ENCODE assay signal across 8 mouse cellular contexts in genomic region chr12:12941661-12942363, GRCm38 (mm10). TPM values are rescaled to one million over a fixed set of nuclear protein-coding genes. Genes with fewer than 3 reads are reported as not detected.
A peak's percentile ranks its signal among the peaks of the same experiment; 100 is the strongest.
DNase-seq lines count a peak whose midpoint lies in the region; ATAC-seq lines count a peak whose summit lies in the region.

TSS of gene Mycn (minus strand) at chr12:12941914.

- DNase-seq in R1 (ENCODE audit: low read depth, low spot score): peak; percentile 96
- DNase-seq in cerebellum, adult 9-10 months: peak; percentile 36
- peak; percentile 71 to 73 for DNase-seq in frontal cortex, postnatal 14 days (ENCODE audit: low spot score in 2 of 2)
- peak; percentile 81 to 92 for DNase-seq in layer of hippocampus, postnatal 14 days (ENCODE audit: low spot score in 2 of 2)
- peak; percentile 64 for DNase-seq in lung, postnatal 25 days (ENCODE audit: low spot score)
- DNase-seq in right cerebral cortex, postnatal 10 days (ENCODE audit: low spot score in 2 of 2): peak; percentile 92 to 93

- H3K4me1 ChIP-seq in hindbrain, embryonic 12.5 days: peaks cover 23% of the 10 kb centered on the region

- H3K4me2 ChIP-seq in hindbrain, embryonic 12.5 days (replicated peaks): peak within 1 kb of the TSS; percentile 93

- no peaks in the 10 kb centered on the region for H3K27me3 ChIP-seq in hindbrain, embryonic 12.5 days

- H3K4me3 ChIP-seq in hindbrain, embryonic 12.5 days: peak within 1 kb of the TSS; percentile 82

- H3K9ac ChIP-seq in hindbrain, embryonic 12.5 days: peak within 1 kb of the TSS; percentile 95

- peak within 1 kb of the TSS; percentile 94 for H3K27ac ChIP-seq in hindbrain, embryonic 12.5 days

- H3K36me3 ChIP-seq in hindbrain, embryonic 12.5 days: peaks cover 8% of the 10 kb centered on the region

- no peaks in the 10 kb centered on the region for H3K9me3 ChIP-seq in hindbrain, embryonic 12.5 days (replicated peaks)

- ATAC-seq in hindbrain, embryonic 12.5 days (ENCODE audit: low FRiP score): peak; percentile 84
- ATAC-seq in erythroid progenitor cell, adult 5-6 weeks (replicated peaks; ENCODE audit: low FRiP score, poor library complexity, severe bottlenecking): no peak

- WGBS in hindbrain, embryonic 12.5 days: under 1% methylated on average over 38 of the region's 38 CpGs

RNA-seq across cellular contexts. Expression of gene Mycn, which starts in this region (rescaled TPM):
- 81.6 and 85.3 TPM in 2 replicates for polyA plus RNA-seq in hindbrain, embryonic 12.5 days (2016; fragmentation: Nextera tagmentation; extraction: Ambion mirVana)
- 10 to 100 TPM; 19.1 to 21.3 TPM for total RNA-seq in layer of hippocampus, postnatal 14 days (2021)
- total RNA-seq in erythroid progenitor cell, adult 5-6 weeks (2015; ENCODE audit: low replicate concordance): not detected in 2 replicates
- total RNA-seq in erythroid progenitor cell, adult 5-6 weeks (2017; ENCODE audit: low replicate concordance): 1.0 TPM in 1 of 2 replicates, not detected in the other

Comparison
In these comparisons a context has a peak if more than half of its experiments do, and no peak if none do; other contexts are left out.
1. RNA of gene Mycn (total RNA-seq): 19.1 to 21.3 TPM in layer of hippocampus, postnatal 14 days; 1.0 TPM in erythroid progenitor cell, adult 5-6 weeks; every median in the first group is over 4 times any median in the second.
2. DNase-seq: peak in every context shown above with its lines; median percentile 96 in R1; 92 in right cerebral cortex, postnatal 10 days; 86 in layer of hippocampus, postnatal 14 days; 72 in frontal cortex, postnatal 14 days; 64 in lung, postnatal 25 days; 36 in cerebellum, adult 9-10 months.